Mouse (Mus musculus) neural tube, embryonic 15.5 days (tissue): Measurements from ENCODE around the gene Gm340. TPM values are rescaled to one million over a fixed set of nuclear protein-coding genes. Genes with fewer than 3 reads are reported as not detected.

Experiments
- ATAC-seq: fragments of 200-750 bp; cut with Nextera tagmentation; 2 replicates; pipeline ENCODE4 v1.8.0; 2017; ENCODE audit warnings: mild to moderate bottlenecking, moderate TSS enrichment, moderate library complexity; ENCODE audit not compliant: low FRiP score
- H3K27ac ChIP-seq: fragments of 300-500 bp; sonication (generic); replicated peaks from 2 replicates; pipeline ENCODE4 v1.5.1; 2015; ENCODE audit warnings: mild to moderate bottlenecking, inconsistent platforms
- H3K27me3 ChIP-seq: fragments of 300-500 bp; sonication (generic); replicated peaks from 2 replicates; pipeline ENCODE4 v1.6.1; 2015; ENCODE audit warnings: inconsistent platforms
- H3K36me3 ChIP-seq: fragments of 300-500 bp; sonication (generic); 2 replicates; pipeline ENCODE4 v1.6.1; 2015; ENCODE audit warnings: inconsistent platforms
- H3K4me1 ChIP-seq: fragments of 300-500 bp; sonication (generic); 2 replicates; pipeline ENCODE4 v1.6.1; 2015; ENCODE audit warnings: inconsistent platforms
- H3K4me2 ChIP-seq: fragments of 300-500 bp; sonication (generic); 2 replicates; pipeline ENCODE4 v1.6.1; 2015; ENCODE audit warnings: inconsistent platforms, mild to moderate bottlenecking, moderate library complexity
- H3K4me3 ChIP-seq: fragments of 300-500 bp; sonication (generic); replicated peaks from 2 replicates; pipeline ENCODE4 v1.5.1; 2015; ENCODE audit warnings: mild to moderate bottlenecking, inconsistent platforms
- H3K9ac ChIP-seq: fragments of 300-500 bp; sonication (generic); replicated peaks from 2 replicates; pipeline ENCODE4 v1.6.1; 2015; ENCODE audit warnings: mild to moderate bottlenecking, inconsistent platforms
- H3K9me3 ChIP-seq: fragments of 300-500 bp; sonication (generic); replicated peaks from 2 replicates; pipeline ENCODE4 v1.6.1; 2016; ENCODE audit warnings: inconsistent platforms
- WGBS: fragments of 180-500 bp; shearing (Covaris S2); methylation state at CpG from one replicate; pipeline ENCODE4 v1.1.7; 2015; ENCODE audit warnings: mixed read lengths; 5-methylcytosine and 5-hydroxymethylcytosine counted together
- polyA plus RNA-seq: library from polyadenylated mRNA; unstranded; fragments of >200 nt; fragmentation: Nextera tagmentation; extraction: Ambion mirVana; gene quantifications from 2 replicates; pipeline ENCODE4 v1.2.1, GENCODE M21; 2015

Gm340 gene
- polyA plus RNA-seq = 1.8 TPM in 2 replicates

DNA sequence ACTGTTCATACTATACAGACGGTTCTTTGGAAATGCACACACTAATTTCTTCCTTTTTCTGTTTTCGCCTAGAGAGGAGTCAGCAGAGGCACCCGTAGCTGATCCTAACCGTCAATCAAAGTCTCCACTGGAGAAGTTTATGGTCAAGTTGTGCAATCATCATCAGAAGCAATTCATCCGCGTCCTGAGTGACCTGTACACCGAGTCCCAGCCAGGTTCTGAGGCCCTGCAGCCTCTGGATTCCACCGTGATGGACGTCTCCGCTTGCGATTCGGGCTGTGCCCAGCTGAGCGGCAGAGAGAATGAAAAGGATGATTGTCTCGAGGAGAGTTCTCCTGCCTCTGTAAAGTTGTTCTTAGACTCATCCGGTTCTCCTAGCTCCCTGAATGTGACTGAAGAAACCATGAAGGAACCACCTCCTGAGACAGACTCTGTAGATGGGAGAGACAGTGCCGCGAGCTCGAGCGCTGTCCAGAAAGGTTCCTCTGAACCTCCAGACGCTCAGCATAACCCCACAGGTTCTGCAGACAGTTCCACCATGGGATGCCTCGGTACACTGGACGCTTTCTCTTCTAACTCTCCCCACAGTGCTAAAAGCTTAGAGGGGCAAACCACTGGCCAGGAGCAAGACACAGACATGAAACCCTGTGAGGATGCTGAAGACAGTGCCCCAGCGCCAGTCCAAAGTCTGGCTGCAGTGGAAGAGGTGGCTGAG is at the start of gene Gm340:
Gm340 (plus strand) TSS at position 665 of the 715 bp plus-strand sequence.
- H3K4me2 ChIP-seq = no peak within 1 kb of the TSS
- WGBS = 96% methylated on average over 23 of the region's 23 CpGs
- peaks cover 51% of the 10 kb centered on the region for H3K36me3 ChIP-seq

DNA sequence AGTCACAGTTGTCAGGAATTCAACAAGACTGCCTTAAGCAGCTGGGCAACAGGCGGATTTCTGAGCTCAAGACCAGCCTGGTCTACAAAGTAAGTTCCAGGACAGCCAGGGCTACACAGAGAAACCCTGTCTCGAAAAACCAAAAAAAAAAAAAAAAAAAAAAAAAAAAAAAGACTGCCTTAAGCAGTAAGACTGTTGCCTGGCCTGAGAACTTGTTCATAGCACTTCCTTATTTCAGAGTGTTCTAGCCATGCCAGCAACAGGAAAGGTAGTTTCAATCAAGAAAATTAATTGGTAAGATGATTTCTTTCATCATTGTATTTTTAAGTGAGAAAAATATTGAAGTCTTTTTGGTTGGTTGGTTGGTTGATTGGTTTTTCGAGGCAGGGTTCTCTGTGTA is 48.1 kb upstream of the Gm340 start:
- H3K9ac ChIP-seq = no peak overlapping the region
- ATAC-seq = no peak
- no peak overlapping the region for H3K27ac ChIP-seq
- H3K4me2 ChIP-seq = no peak overlapping the region
- 93% methylated on average over 3 of the region's 3 CpGs for WGBS
- no peaks in the 10 kb centered on the region for H3K36me3 ChIP-seq
- no peak overlapping the region for H3K4me3 ChIP-seq
- no peaks in the 10 kb centered on the region for H3K4me1 ChIP-seq
- no peaks in the 10 kb centered on the region for H3K27me3 ChIP-seq
- no peaks in the 10 kb centered on the region for H3K9me3 ChIP-seq

More for the DNA sequence above, at the start of gene Gm340:
- no peak for ATAC-seq
- H3K27me3 ChIP-seq = no peaks in the 10 kb centered on the region
- H3K4me1 ChIP-seq = no peaks in the 10 kb centered on the region
- no peak within 1 kb of the TSS for H3K9ac ChIP-seq
- H3K27ac ChIP-seq = no peak within 1 kb of the TSS
- no peak within 1 kb of the TSS for H3K4me3 ChIP-seq
- H3K9me3 ChIP-seq = no peaks in the 10 kb centered on the region

DNA sequence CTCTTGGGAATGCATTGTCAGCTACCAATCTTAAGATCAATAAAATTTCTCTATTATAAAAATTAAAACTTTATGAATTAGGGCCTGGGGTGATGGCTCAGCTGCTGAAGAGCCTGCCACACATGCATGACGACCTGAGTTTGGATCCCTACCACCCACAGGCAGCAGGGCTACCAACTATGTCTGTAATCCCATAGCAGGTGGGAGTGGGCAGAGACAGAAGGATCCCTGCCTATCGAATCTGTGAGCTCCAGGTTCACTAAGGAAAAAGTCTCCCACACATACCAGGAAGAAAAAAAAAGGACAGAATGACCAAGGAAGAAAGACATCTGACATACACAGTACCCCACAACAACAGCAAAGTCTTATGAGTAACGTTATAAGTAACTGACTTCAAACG is 25.2 kb upstream of the Gm340 start:
- WGBS = 85% methylated on average over 4 of the region's 4 CpGs
- no peak overlapping the region for H3K9ac ChIP-seq
- ATAC-seq = no peak
- no peak overlapping the region for H3K4me3 ChIP-seq
- H3K27ac ChIP-seq = no peak overlapping the region
- no peak overlapping the region for H3K4me2 ChIP-seq
- H3K36me3 ChIP-seq = peaks cover 24% of the 10 kb centered on the region
- no peaks in the 10 kb centered on the region for H3K4me1 ChIP-seq
- no peaks in the 10 kb centered on the region for H3K9me3 ChIP-seq
- no peaks in the 10 kb centered on the region for H3K27me3 ChIP-seq

DNA sequence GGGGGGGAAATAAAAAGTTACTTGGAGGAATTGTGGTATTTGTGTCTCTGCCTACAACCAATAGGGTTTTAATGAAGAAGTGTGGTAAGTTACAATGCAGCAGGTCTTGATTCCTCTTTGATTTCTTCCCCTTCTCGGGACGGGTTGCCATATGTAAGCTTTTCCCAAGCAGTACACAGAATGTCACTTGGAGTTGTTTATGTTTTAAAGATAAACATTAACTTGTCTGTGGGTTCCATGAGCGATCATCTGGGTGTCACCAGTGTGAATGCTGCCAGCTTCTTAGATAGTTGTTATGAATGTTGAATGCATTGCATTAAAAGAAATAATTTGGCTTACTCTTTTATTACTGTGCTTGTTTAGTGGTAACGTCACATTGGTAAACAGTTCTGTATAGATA is 24.7 kb upstream of the Gm340 start:
- Histone ChIP-seq H3K4me1 (no peaks in the 10 kb centered on the region), H3K9me3 (no peaks in the 10 kb centered on the region), H3K4me2 (no peak overlapping the region), H3K4me3 (no peak overlapping the region), H3K9ac (no peak overlapping the region), H3K27me3 (no peaks in the 10 kb centered on the region), H3K27ac (no peak overlapping the region), H3K36me3 (peaks cover 22% of the 10 kb centered on the region)
- WGBS = 88% methylated on average over 4 of the region's 4 CpGs
- ATAC-seq = no peak

DNA sequence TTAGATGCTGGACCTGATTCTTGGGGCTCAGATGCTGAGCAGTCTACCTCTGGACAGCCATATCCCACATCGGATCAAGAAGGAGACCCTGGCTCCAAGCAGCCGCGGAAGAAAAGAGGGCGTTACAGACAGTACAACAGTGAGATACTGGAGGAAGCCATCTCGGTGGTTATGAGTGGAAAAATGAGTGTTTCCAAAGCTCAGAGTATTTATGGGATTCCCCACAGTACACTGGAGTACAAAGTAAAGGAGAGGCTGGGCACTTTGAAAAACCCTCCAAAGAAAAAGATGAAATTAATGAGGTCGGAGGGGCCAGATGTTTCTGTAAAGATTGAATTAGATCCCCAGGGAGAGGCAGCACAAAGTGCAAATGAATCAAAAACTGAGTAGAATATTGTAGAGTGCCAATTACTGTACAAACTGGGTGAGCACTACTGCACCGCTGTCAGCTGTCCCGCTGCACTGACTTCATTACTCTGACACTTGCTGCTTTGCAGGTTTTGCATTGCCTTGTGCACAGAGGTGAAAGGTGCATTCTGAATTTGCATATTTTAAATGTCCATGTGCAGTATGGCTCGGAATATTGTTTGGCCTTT is 23.2 kb upstream of the Gm340 start:
- no peak overlapping the region for H3K4me2 ChIP-seq
- peaks cover 19% of the 10 kb centered on the region for H3K36me3 ChIP-seq
- ATAC-seq = no peak
- 84% methylated on average over 9 of the region's 9 CpGs for WGBS
- H3K4me1 ChIP-seq = no peaks in the 10 kb centered on the region
- H3K27me3 ChIP-seq = no peaks in the 10 kb centered on the region
- no peaks in the 10 kb centered on the region for H3K9me3 ChIP-seq
- H3K27ac ChIP-seq = 0 out of 2 replicates have a peak overlapping the region, but pooled peaks have one; percentile 11
- no peak overlapping the region for H3K4me3 ChIP-seq
- H3K9ac ChIP-seq = no peak overlapping the region

DNA sequence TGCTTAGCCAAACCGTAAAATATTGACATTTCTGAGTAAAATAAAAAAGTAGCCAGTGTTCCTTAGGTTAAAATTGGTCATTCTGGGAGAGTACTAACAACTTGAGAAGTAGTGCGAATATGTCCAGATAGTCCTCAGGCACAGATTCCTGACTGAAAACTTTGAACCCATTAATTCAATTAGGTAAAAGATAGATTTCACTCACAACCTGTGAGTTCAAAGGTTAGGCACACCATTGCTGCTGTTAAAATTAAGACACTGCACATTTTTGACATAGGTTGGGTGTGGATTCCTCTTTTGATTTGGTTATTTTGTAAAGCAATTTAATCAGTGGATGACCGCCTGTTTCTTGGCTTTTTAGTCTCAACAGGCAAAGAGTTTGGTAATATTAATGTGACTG is 21.3 kb upstream of the Gm340 start:
- Histone ChIP-seq H3K27me3 (no peaks in the 10 kb centered on the region), H3K36me3 (peaks cover 14% of the 10 kb centered on the region), H3K9me3 (no peaks in the 10 kb centered on the region), H3K4me2 (no peak overlapping the region), H3K4me1 (no peaks in the 10 kb centered on the region), H3K27ac (no peak overlapping the region), H3K4me3 (no peak overlapping the region), H3K9ac (no peak overlapping the region)
- ATAC-seq = no peak
- WGBS = 93% methylated on average over 3 of the region's 3 CpGs

DNA sequence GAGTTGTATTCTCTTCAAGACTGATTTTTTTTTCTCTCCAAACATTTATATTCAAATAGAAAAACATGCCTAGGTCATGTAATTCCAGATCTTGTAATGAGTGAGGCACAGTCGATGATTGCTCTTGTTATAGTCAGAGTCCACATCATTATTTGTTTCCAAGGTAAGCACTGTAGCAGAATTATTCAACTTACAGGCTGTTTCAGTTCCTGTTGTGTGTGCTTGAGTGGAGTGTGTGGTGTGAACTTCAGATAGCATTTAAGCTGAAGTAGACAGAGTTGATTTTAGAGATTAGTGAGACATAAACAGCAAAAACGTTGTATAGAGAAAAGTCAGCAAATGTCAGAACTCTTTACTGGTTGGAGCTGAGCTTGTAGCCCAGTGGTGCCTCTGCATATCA is 13.4 kb upstream of the Gm340 start:
- 77% methylated on average over 2 of the region's 2 CpGs for WGBS
- H3K9ac ChIP-seq = no peak overlapping the region
- H3K4me3 ChIP-seq = no peak overlapping the region
- no peaks in the 10 kb centered on the region for H3K4me1 ChIP-seq
- H3K27ac ChIP-seq = no peak overlapping the region
- no peak overlapping the region for H3K4me2 ChIP-seq
- no peaks in the 10 kb centered on the region for H3K36me3 ChIP-seq
- H3K9me3 ChIP-seq = no peaks in the 10 kb centered on the region
- no peak for ATAC-seq
- H3K27me3 ChIP-seq = no peaks in the 10 kb centered on the region

DNA sequence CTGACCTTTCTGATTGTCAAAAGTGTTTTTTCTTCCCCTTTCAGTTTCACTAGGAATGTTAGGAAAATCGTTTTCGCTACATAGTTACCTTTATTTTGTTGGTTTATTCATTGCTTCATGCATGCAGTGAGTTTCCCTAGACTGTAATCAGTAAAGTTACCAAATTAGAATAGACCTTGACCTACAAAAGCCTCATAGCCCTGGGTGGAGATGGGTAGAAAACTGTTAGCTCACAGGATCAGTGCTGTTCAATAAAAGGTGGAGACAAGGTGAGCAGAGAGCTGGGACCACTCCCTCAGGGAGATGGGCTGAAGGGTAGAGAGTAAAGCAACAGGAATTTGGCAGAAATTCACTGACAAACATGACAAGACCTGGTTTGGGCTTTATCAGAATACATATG is 8.5 kb upstream of the Gm340 start:
- no peak overlapping the region for H3K9ac ChIP-seq
- H3K27me3 ChIP-seq = no peaks in the 10 kb centered on the region
- no peaks in the 10 kb centered on the region for H3K4me1 ChIP-seq
- no peak overlapping the region for H3K4me2 ChIP-seq
- H3K4me3 ChIP-seq = no peak overlapping the region
- 100% methylated on average over 2 of the region's 2 CpGs for WGBS
- no peak for ATAC-seq
- no peaks in the 10 kb centered on the region for H3K9me3 ChIP-seq
- no peak overlapping the region for H3K27ac ChIP-seq
- no peaks in the 10 kb centered on the region for H3K36me3 ChIP-seq

DNA sequence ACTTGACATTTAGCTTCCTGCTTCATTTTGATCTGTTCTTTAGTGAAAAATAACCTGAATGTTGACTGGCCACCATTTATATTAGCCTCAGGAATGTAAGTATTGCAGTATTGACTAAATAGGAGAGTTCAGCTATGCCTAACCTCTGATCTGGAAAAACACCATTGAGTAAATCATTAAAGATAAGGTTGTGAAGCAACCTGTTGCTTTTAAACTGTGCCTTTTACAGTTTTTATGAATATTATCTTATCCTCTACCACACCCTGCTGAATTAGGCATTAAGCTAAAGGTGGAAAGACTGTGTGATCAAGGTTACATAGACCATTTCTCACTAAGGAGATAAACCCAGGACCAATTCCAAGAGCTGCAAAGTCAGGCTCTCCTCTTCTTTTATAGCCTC is 4.6 kb upstream of the Gm340 start:
- peaks cover 12% of the 10 kb centered on the region for H3K36me3 ChIP-seq
- no peak overlapping the region for H3K9ac ChIP-seq
- H3K27me3 ChIP-seq = no peaks in the 10 kb centered on the region
- no peak for ATAC-seq
- no peaks in the 10 kb centered on the region for H3K9me3 ChIP-seq
- H3K4me2 ChIP-seq = no peak overlapping the region
- no peaks in the 10 kb centered on the region for H3K4me1 ChIP-seq
- H3K4me3 ChIP-seq = no peak overlapping the region
- H3K27ac ChIP-seq = no peak overlapping the region

DNA sequence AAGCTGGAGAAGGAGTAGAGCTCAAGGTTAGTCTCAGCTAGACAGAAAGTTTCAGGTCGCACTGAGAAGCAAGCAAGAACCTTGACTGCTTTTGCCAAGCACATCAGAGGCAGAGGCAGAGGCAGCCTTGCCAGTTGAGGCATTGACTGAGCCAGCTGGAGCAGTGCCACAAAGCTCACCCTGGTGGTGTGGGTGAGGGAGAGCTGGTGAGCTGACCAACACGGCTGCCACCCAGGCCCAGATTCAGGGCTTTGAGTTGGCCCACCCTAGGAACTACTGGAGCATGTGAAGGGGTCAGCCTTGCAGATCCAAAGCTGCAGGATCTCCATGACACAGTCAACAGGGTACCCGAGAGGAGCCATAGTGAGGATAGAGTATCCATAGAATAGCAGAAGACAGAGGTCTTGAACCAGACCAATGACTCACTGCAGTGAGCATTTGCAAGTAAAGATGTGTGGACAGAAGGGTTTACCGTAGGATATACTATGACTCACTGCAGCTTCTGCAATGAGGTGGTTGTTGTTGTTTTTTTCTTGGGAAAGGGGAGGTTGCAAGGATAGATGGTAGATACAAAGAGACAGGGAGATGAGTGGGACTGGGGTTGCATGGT is 2.8 kb upstream of the Gm340 start:
- no peak overlapping the region for H3K9ac ChIP-seq
- H3K4me3 ChIP-seq = no peak overlapping the region
- H3K4me2 ChIP-seq = no peak overlapping the region
- H3K4me1 ChIP-seq = no peaks in the 10 kb centered on the region
- no peak overlapping the region for H3K27ac ChIP-seq
- no peaks in the 10 kb centered on the region for H3K27me3 ChIP-seq
- peaks cover 30% of the 10 kb centered on the region for H3K36me3 ChIP-seq
- no peaks in the 10 kb centered on the region for H3K9me3 ChIP-seq
- 93% methylated on average over 4 of the region's 4 CpGs for WGBS
- ATAC-seq = no peak

DNA sequence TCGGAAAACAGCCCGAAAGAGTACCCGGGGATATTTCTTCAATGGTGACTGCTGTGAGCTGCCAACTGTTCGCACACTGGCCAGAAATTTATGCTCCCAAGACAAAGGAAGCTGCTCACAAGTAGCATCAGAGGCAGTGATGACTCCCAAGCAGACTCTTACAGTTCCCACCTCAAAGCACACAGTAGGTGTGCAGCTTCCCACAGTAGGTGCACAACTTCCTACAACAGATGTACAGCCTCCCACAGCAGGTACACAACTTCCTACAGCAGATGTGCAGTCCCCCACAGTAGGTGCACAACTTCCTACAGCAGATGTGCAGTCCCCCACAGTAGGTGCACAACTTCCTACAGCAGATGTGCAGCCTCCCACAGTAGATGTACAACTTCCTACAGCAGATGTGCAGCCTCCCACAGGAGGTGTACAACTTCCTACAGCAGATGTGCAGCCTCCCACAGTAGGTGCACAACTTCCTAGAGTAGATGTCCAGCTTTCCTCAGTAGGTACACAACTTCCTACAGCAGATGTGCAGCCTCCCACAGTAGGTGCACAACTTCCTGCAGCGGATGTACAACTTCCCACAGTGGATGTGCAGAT is 846 bp downstream of the Gm340 start:
- Histone ChIP-seq H3K27ac (no peak overlapping the region), H3K9ac (no peak overlapping the region), H3K27me3 (no peaks in the 10 kb centered on the region), H3K36me3 (peaks cover 51% of the 10 kb centered on the region), H3K4me1 (no peaks in the 10 kb centered on the region), H3K9me3 (no peaks in the 10 kb centered on the region), H3K4me2 (no peak overlapping the region), H3K4me3 (no peak overlapping the region)
- no peak for ATAC-seq
- WGBS = 94% methylated on average over 5 of the region's 5 CpGs

DNA sequence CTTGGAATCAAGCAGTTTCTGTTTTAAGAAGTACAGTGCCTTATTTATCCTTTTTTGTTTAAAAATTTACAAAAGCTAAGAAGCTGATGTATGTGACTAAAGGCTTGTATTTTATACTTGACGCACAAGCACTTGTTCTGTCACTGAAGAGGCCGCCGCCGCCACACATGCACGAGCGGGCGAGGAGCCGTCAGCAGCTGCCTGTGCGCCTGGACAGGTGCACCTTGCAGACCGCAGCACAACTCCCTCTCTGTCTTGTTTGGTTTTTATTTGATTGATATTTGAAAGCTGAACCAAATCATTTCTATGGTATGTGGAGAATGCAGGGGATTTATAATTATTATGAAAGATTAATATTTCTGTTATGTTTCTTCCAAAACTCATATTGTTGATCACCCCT is 4.6 kb downstream of the Gm340 start:
- H3K36me3 ChIP-seq = peaks cover 47% of the 10 kb centered on the region
- H3K4me2 ChIP-seq = no peak overlapping the region
- H3K9ac ChIP-seq = no peak overlapping the region
- WGBS = 93% methylated on average over 10 of the region's 10 CpGs
- H3K9me3 ChIP-seq = no peaks in the 10 kb centered on the region
- no peak for ATAC-seq
- H3K4me1 ChIP-seq = peaks cover 5% of the 10 kb centered on the region
- H3K4me3 ChIP-seq = no peak overlapping the region
- H3K27me3 ChIP-seq = no peaks in the 10 kb centered on the region
- no peak overlapping the region for H3K27ac ChIP-seq
